Mouse (Mus musculus) spleen, adult 2 months (tissue): ENCODE data around the gene Ercc2. TPM values are rescaled to one million over a fixed set of nuclear protein-coding genes. Genes with fewer than 3 reads are reported as not detected.
A peak's percentile ranks its signal among the peaks of the same experiment; 100 is the strongest.

Experiments used
- DNase-seq, 2 experiments: peaks; one replicate each; pipeline versions ENCODE4 v3.0.0 to v3.0.0-alpha.2; 2012 to 2021; ENCODE audit warnings: low spot score in 2 of 2, low read depth in 1 of 2
- H3K27ac ChIP-seq: fragments of 200-500 bp; 2 replicates; pipeline ENCODE4 v1.5.1; 2012; ENCODE audit warnings: low read length, inconsistent platforms; ENCODE audit not compliant: insufficient read depth
- H3K27me3 ChIP-seq: fragments of 200-500 bp; 2 replicates; pipeline ENCODE4 v1.6.1; 2012; ENCODE audit warnings: mild to moderate bottlenecking, moderate library complexity, low read length, inconsistent platforms; ENCODE audit not compliant: control insufficient read depth, insufficient read depth
- H3K36me3 ChIP-seq: fragments of 200-500 bp; 2 replicates; pipeline ENCODE4 v1.6.1; 2012; ENCODE audit warnings: mild to moderate bottlenecking, low read length, inconsistent platforms; ENCODE audit not compliant: control insufficient read depth, insufficient read depth
- H3K4me1 ChIP-seq: fragments of 200-500 bp; 2 replicates; pipeline ENCODE4 v1.6.1; 2011; ENCODE audit warnings: inconsistent platforms; ENCODE audit not compliant: control insufficient read depth, insufficient read depth, insufficient read length
- H3K4me3 ChIP-seq: fragments of 200-500 bp; 2 replicates; pipeline ENCODE4 v1.5.1; 2011; ENCODE audit warnings: mild to moderate bottlenecking, inconsistent platforms; ENCODE audit not compliant: insufficient read depth, insufficient read length; ENCODE audit errors: extremely low read depth
- CTCF ChIP-seq: fragments of 200-500 bp; IDR thresholded peaks from 2 replicates; pipeline ENCODE4 v1.5.1; 2011; ENCODE audit warnings: mild to moderate bottlenecking, inconsistent platforms; ENCODE audit not compliant: insufficient read depth, insufficient read length, insufficient replicate concordance; ENCODE audit errors: extremely low read depth
- POLR2A ChIP-seq: fragments of 200-500 bp; IDR thresholded peaks from 2 replicates; pipeline ENCODE4 v1.6.1; 2011; ENCODE audit warnings: low read depth, low read length, inconsistent platforms
- whole genome bisulfite sequencing: fragments of 180-500 bp; shearing (Covaris S2); methylation state at CpG from one replicate; pipeline ENCODE4 v1.1.7; 2018; 5-methylcytosine and 5-hydroxymethylcytosine counted together
- polyA plus RNA-seq: library from polyadenylated mRNA; depleted of rRNA; stranded (reverse); fragments of >200 nt; gene quantifications from 2 replicates; pipeline ENCODE4 v1.2.3, GENCODE M21; 2012

The Ercc2 gene
- polyA plus RNA-seq, 1 experiment: 51.8 TPM

DNA sequence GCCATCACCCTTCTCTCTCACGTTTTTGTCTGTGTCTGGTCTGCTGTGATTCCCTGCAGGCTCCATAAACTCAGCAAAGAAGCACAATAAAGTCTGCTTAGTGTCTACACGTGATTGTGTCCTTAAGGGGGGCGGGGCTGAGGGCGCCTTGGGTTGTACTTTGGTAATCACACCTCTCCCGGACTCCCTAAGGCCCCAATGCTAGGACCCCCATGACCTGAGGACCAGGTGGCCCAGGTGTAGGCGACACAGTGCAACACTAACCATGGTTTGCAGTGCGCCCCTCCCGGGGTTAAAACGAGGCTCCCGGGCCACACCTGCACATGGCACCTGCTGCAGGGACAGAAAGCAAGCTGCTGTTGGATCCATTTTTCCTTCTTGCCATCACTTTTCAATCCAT is 40.6 kb upstream of the Ercc2 start:
- no peak for TF ChIP-seq CTCF
- TF ChIP-seq POLR2A: no peak
- Histone ChIP-seq H3K4me3 (no peak overlapping the region), H3K4me1 (peaks cover 13% of the 10 kb centered on the region), H3K36me3 (no peaks in the 10 kb centered on the region), H3K27me3 (peaks cover 9% of the 10 kb centered on the region), H3K27ac (no peak overlapping the region)
- no peak for DNase-seq
- WGBS: 40% methylated on average over 10 of the region's 10 CpGs

GRCm38 (mm10) chr7:19341761-19342409 is 39.9 kb upstream of the Ercc2 start:
- TF ChIP-seq POLR2A (no peak), CTCF (no peak)
- Histone ChIP-seq H3K4me3 (no peak overlapping the region), H3K27ac (no peak overlapping the region), H3K36me3 (no peaks in the 10 kb centered on the region), H3K27me3 (peaks cover 9% of the 10 kb centered on the region), H3K4me1 (peaks cover 13% of the 10 kb centered on the region)
- 1% methylated on average over 41 of the region's 41 CpGs for WGBS
- DNase-seq: no peak

DNA sequence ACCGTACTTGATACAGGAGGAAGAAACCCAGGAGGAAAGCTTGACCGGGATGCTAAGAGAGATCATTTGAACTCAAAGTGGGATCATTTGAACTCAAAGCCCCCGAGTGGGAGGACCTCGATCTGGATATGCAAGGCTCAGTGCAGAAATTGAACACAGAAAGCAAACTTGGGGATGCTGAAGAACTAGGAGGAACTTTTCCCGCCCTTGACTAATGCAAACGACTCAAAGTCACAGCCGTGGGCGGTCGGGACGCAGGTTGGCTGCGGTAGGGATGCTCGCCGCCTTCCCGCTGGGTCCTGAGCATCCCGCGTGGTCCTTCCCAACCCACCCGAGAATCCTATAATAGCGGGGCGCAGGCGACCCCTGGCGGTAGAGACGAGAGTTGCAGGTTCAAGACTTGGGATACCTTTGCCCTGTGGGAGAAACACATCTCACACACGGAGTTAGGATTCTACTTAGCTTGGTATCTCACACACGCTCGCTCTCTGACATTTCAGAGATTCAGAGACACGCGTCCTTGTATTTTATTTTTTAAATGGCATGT is 39.3 kb upstream of the Ercc2 start:
- WGBS: under 1% methylated on average over 27 of the region's 27 CpGs
- Histone ChIP-seq H3K27me3 (peaks cover 9% of the 10 kb centered on the region), H3K4me1 (peaks cover 13% of the 10 kb centered on the region)

GRCm38 (mm10) chr7:19343210-19343808 is 38.5 kb upstream of the Ercc2 start:
- H3K27me3 ChIP-seq: peaks cover 9% of the 10 kb centered on the region
- no peak overlapping the region for H3K27ac ChIP-seq
- DNase-seq: peak in 1 of 2 experiments; percentile 67
- no peak overlapping the region for H3K4me3 ChIP-seq
- peaks cover 13% of the 10 kb centered on the region for H3K4me1 ChIP-seq
- under 1% methylated on average over 11 of the region's 11 CpGs for WGBS
- H3K36me3 ChIP-seq: peaks cover under 1% of the 10 kb centered on the region; the same call in 1 of the 2 replicates
- TF ChIP-seq CTCF: peak; percentile 91; the same call in 1 of the 2 replicates
- TF ChIP-seq POLR2A: no peak

More for the DNA sequence above, 39.3 kb upstream of the Ercc2 start:
- DNase-seq: peak in 1 of 2 experiments; percentile 73
- Histone ChIP-seq H3K27ac (no peak overlapping the region), H3K4me3 (peak overlapping the region; percentile 44; the same call in 1 of the 2 replicates), H3K36me3 (no peaks in the 10 kb centered on the region)
- TF ChIP-seq POLR2A: no peak
- TF ChIP-seq CTCF: peak; percentile 87

GRCm38 (mm10) chr7:19344237-19344847 is 37.5 kb upstream of the Ercc2 start, which contains the start of gene Ercc1:
Ercc1 (plus strand) TSS chr7:19344778.
- Histone ChIP-seq H3K4me1 (peaks cover 13% of the 10 kb centered on the region), H3K27me3 (peaks cover 9% of the 10 kb centered on the region), H3K36me3 (peaks cover 5% of the 10 kb centered on the region), H3K27ac (peak within 1 kb of the TSS; percentile 94), H3K4me3 (peak within 1 kb of the TSS; percentile 92)
- no peak for DNase-seq
- 10% methylated on average over 12 of the region's 12 CpGs for WGBS
- TF ChIP-seq POLR2A (no peak), CTCF (no peak)

- H3K4me3 ChIP-seq: peak overlapping the region; percentile 92
- peaks cover 7% of the 10 kb centered on the region for H3K36me3 ChIP-seq
- TF ChIP-seq CTCF (no peak), POLR2A (no peak)
- WGBS: under 1% methylated on average over 31 of the region's 31 CpGs
- DNase-seq: peak; percentile 99
- H3K27me3 ChIP-seq: peaks cover 9% of the 10 kb centered on the region
- H3K27ac ChIP-seq: peak overlapping the region; percentile 94
- H3K4me1 ChIP-seq: peaks cover 13% of the 10 kb centered on the region
These were observed 36.8 kb upstream of the Ercc2 start for GRCm38 (mm10) chr7:19344938-19345471.
